Mouse (Mus musculus): ENCODE results near the gene Tmem270.

DNA sequence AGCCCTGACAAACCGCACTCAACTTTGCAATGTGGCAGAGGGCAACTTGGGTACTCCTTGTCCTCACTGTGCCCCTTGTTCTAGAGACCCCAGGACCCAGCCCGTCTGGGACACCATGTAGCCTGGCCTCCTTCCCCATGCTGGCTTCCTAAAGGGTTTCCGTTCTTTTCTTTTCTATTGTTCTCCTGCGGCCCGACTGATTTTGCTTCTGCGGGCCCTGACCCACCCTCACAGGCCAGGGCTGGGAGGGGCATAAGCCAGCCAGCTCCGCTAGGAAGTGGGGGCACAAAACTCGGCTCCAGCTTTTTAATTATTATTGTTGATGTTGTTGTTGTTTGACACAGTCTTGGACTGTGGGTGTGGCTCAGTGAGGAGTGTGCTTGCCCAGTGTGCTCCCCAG, 15.0 kb downstream of the Tmem270 start:
- no peak for TF ChIP-seq MAX (IDR thresholded peaks at IDR 0.05; ENCODE audit: low read length)
- TF ChIP-seq HCFC1 (IDR thresholded peaks at IDR 0.05; ENCODE audit: low read depth, low read length), result no peak
- TF ChIP-seq MYC (IDR thresholded peaks at IDR 0.05; ENCODE audit: low read depth, low read length), result no peak
- TF ChIP-seq RCOR1 (conservative IDR thresholded peaks at IDR 0.05; ENCODE audit: low read depth, low read length), result no peak
- no peak for TF ChIP-seq POLR2A (IDR thresholded peaks at IDR 0.05; ENCODE audit: low read depth, low read length)
- no peak for TF ChIP-seq CTCF (conservative IDR thresholded peaks at IDR 0.05 in 1 of 2, IDR thresholded peaks at IDR 0.05 in 1 of 2; ENCODE audit: low read depth in 2 of 2, low read length in 2 of 2)
- TF ChIP-seq E2F4 (IDR thresholded peaks at IDR 0.05; ENCODE audit: insufficient replicate concordance, low read depth, low read length), result no peak

All from CH12.LX (cell line).